Mouse (Mus musculus) brain, embryonic 14.5 days (tissue): ENCODE results near the gene Olfr558. TPM values are rescaled to one million over a fixed set of nuclear protein-coding genes. Genes with fewer than 3 reads are reported as not detected.

ENCODE experiments used
- DNase-seq: peaks from one replicate; pipeline ENCODE4 v3.0.0-alpha.2; 2011; ENCODE audit warnings: low read depth
- CTCF ChIP-seq: fragments of 200-500 bp; IDR thresholded peaks from 2 replicates; pipeline ENCODE4 v1.5.1; 2012; ENCODE audit warnings: inconsistent platforms, mild to moderate bottlenecking, moderate library complexity, borderline replicate concordance; ENCODE audit not compliant: insufficient read depth, insufficient read length; ENCODE audit errors: extremely low read depth
- POLR2A ChIP-seq: fragments of 200-500 bp; IDR thresholded peaks from 2 replicates; pipeline ENCODE4 v1.6.1; 2012; ENCODE audit warnings: mild to moderate bottlenecking, inconsistent platforms, borderline replicate concordance; ENCODE audit not compliant: poor library complexity, insufficient read depth, insufficient read length, severe bottlenecking; ENCODE audit errors: extremely low read depth
- polyA plus RNA-seq: library from polyadenylated mRNA; depleted of rRNA; stranded (reverse); fragments of >200 nt; gene quantifications from 2 replicates; pipeline ENCODE4 v1.2.3, GENCODE M21; 2012; rRNA removed

Olfr558 gene
- polyA plus RNA-seq, 1 experiment, result 0.19 TPM

GRCm38 (mm10) chr7:102733793-102734192 is 31.8 kb downstream of the Olfr558 start:
- no peak for DNase-seq
- TF ChIP-seq CTCF (no peak), POLR2A (no peak)

- DNase-seq, result no peak
- no peak for TF ChIP-seq CTCF
- TF ChIP-seq POLR2A, result no peak
Measured at GRCm38 (mm10) chr7:102737705-102738104, 35.7 kb downstream of the Olfr558 start.

- TF ChIP-seq CTCF (no peak; the same call in 1 of the 2 replicates), POLR2A (no peak)
- DNase-seq, result no peak
Measured at GRCm38 (mm10) chr7:102752086-102752485, 50.1 kb downstream of the Olfr558 start.

- TF ChIP-seq CTCF, result no peak
- TF ChIP-seq POLR2A, result no peak
- no peak for DNase-seq
Measured at GRCm38 (mm10) chr7:102759266-102759665, 57.3 kb downstream of the Olfr558 start, which contains the start of the genes Olfr560 and Olfr78. TSS of gene Olfr560 (minus strand) at chr7:102759366. TSS of gene Olfr78 (minus strand) at chr7:102759471.

Other genes starting within 250 kb of the Olfr558 start
- not detected in 2 replicates for gene Olfr543, start 220.5 kb upstream of the Olfr558 start, polyA plus RNA-seq
- gene Olfr544, start 213.9 kb upstream of the Olfr558 start, polyA plus RNA-seq, result not detected in 2 replicates
- not detected in 2 replicates for gene Olfr545, start 202.6 kb upstream of the Olfr558 start, polyA plus RNA-seq
- not detected in 2 replicates for gene Olfr547, start 167.5 kb upstream of the Olfr558 start, polyA plus RNA-seq
- not detected in 2 replicates for gene Olfr548-ps1, start 161.3 kb upstream of the Olfr558 start, polyA plus RNA-seq
- not detected in 2 replicates for gene Olfr549, start 152.3 kb upstream of the Olfr558 start, polyA plus RNA-seq
- gene Trim21, start 136.7 kb upstream of the Olfr558 start, polyA plus RNA-seq, result 1.3 and 1.5 TPM in 2 replicates
- gene Olfr550, start 130.8 kb upstream of the Olfr558 start, polyA plus RNA-seq, result not detected in 2 replicates
- gene Olfr551, start 110.3 kb upstream of the Olfr558 start, polyA plus RNA-seq, result not detected in 2 replicates
- not detected in 2 replicates for gene Olfr552, start 104.4 kb upstream of the Olfr558 start, polyA plus RNA-seq
- not detected in 2 replicates for gene Olfr553, start 84.0 kb upstream of the Olfr558 start, polyA plus RNA-seq
- gene Olfr554, start 63.8 kb upstream of the Olfr558 start, polyA plus RNA-seq, result not detected in 2 replicates
- gene Olfr555, start 43.4 kb upstream of the Olfr558 start, polyA plus RNA-seq, result not detected in 2 replicates
- gene Olfr556, start 37.3 kb upstream of the Olfr558 start, polyA plus RNA-seq, result not detected in 2 replicates
- gene Trim68, start 14.9 kb upstream of the Olfr558 start, polyA plus RNA-seq, result 11.1 and 14.2 TPM in 2 replicates
- not detected in 2 replicates for gene Olfr557, start 6.3 kb upstream of the Olfr558 start, polyA plus RNA-seq
- not detected in 2 replicates for gene Olfr33, start 16.9 kb downstream of the Olfr558 start, polyA plus RNA-seq
- gene Olfr559, start 25.3 kb downstream of the Olfr558 start, polyA plus RNA-seq, result not detected in 2 replicates
- not detected in 2 replicates for gene Olfr560, start 57.2 kb downstream of the Olfr558 start, polyA plus RNA-seq
- 0.15 and 0.18 TPM in 2 replicates for gene Olfr78, start 57.3 kb downstream of the Olfr558 start, polyA plus RNA-seq
- not detected in 2 replicates for gene Olfr561, start 69.0 kb downstream of the Olfr558 start, polyA plus RNA-seq
- gene Olfr564, start 101.3 kb downstream of the Olfr558 start, polyA plus RNA-seq, result not detected in 2 replicates
- gene Olfr566, start 156.6 kb downstream of the Olfr558 start, polyA plus RNA-seq, result not detected in 2 replicates
- gene Olfr568, start 174.9 kb downstream of the Olfr558 start, polyA plus RNA-seq, result not detected in 2 replicates
- not detected in 2 replicates for gene Olfr569, start 188.7 kb downstream of the Olfr558 start, polyA plus RNA-seq
- gene Olfr570, start 192.4 kb downstream of the Olfr558 start, polyA plus RNA-seq, result not detected in 2 replicates
- gene Olfr571, start 215.3 kb downstream of the Olfr558 start, polyA plus RNA-seq, result not detected in 2 replicates
- not detected in 2 replicates for gene Olfr572, start 222.2 kb downstream of the Olfr558 start, polyA plus RNA-seq
- gene Olfr573-ps1, start 240.4 kb downstream of the Olfr558 start, polyA plus RNA-seq, result not detected in 2 replicates
- 0.08 TPM in 1 of 2 replicates, not detected in the other for gene Olfr574, start 246.3 kb downstream of the Olfr558 start, polyA plus RNA-seq